Mouse (Mus musculus): ENCODE measurements around the gene 9530053A07Rik.

GRCm38 (mm10) chr7:28208396-28208987, 79.2 kb downstream of the 9530053A07Rik start:
- TF ChIP-seq CTCF (IDR thresholded peaks at IDR 0.05; ENCODE audit: low read depth) (no peak), EP300 (IDR thresholded peaks at IDR 0.05; ENCODE audit: low read depth) (no peak)
